Mouse (Mus musculus) spleen, adult 10 weeks (tissue): ENCODE results near the gene Fign. TPM values are rescaled to one million over a fixed set of nuclear protein-coding genes. Genes with fewer than 3 reads are reported as not detected.

ENCODE experiments used
- polyA plus RNA-seq: library from polyadenylated mRNA; stranded (reverse); fragments of 350-450 nt; fragmentation: Illumina TruSeq; extraction: RNeasy Lipid Tissue Mini Kit (QIAGEN cat#74804); gene quantifications from one replicate; pipeline ENCODE4 v1.2.3, GENCODE M21; 2015; ENCODE audit warnings: low replicate concordance; ENCODE audit not compliant: insufficient read depth

Gene Fign
- polyA plus RNA-seq = 0.76 TPM

DNA sequence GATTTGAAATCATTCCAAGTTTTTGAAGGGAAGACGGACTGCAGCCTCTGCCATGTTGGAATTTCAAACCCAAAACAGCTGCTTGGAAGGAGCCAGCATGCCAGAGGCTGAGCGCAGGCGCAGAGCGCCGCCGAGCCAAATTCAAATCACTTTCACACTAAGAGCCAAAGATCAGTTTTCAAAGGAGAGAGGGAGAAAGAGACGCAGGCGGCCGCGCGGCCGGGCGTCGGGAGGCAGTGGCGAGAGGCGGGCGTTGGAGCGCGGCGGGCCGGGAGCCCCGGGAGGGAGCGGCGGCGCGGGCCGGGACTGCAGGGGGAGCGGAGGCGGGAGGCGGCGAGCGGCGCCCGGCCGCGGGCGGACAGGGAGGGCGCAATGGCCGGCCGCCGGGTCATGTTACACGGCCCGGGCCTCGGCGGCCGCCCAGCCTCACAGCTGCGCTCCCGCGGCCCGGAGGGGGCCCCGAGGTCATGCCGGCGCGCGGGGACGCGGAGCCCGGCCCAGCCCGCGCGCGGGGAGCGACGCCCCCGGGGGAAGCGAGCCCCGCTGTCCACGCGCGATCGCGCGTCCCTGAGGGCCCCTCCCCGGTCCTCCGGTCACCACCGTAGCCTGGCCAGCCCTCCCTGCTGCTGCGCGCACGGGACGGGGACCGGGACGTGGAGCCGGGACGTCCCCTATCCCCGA lies at the start of gene Fign:
Gene Fign (minus strand): TSS at position 102 of the 681 bp plus-strand sequence.

